25 mouse cellular contexts compared by ENCODE assay signal in genomic region chr17:30063849-30064248, GRCm38 (mm10). TPM values are rescaled to one million over a fixed set of nuclear protein-coding genes. Genes with fewer than 3 reads are reported as not detected.
DNase-seq lines count a peak whose midpoint lies in the region; ATAC-seq lines count a peak whose summit lies in the region.
"Had no signal": no experiment of that assay in that cellular context is flagged by ENCODE, and none has a peak within 500 bp of the region (broad histone marks: within the 10 kb centered on the region; RNA-seq: fewer than 3 reads in every experiment).

No protein-coding gene starts in this region.

- H3K27ac ChIP-seq in forebrain, embryonic 11.5 days (ENCODE audit: low read depth, low read length): peak overlapping the region; percentile 48; the same call in 1 of the 2 replicates
- H3K27ac ChIP-seq in forebrain, embryonic 16.5 days (ENCODE audit: low read length): no peak overlapping the region
- peak overlapping the region; percentile 32; the same call in 1 of the 2 replicates for H3K27ac ChIP-seq in liver, embryonic 11.5 days (ENCODE audit: low read depth, low read length)
- H3K27ac ChIP-seq in intestine, embryonic 15.5 days: no peak overlapping the region
- H3K27ac ChIP-seq: hindbrain, embryonic 10.5 days; liver, embryonic 14.5 days; lung, embryonic 15.5 days; macrophage; midbrain, embryonic 10.5 days; neural tube, embryonic 15.5 days had no signal

- H3K9me3 ChIP-seq in forebrain, embryonic 11.5 days (ENCODE audit: control insufficient read depth, low read length): no peaks in the 10 kb centered on the region
- no peaks in the 10 kb centered on the region for H3K9me3 ChIP-seq in forebrain, embryonic 16.5 days (ENCODE audit: control insufficient read depth, low read length)
- no peaks in the 10 kb centered on the region for H3K9me3 ChIP-seq in liver, embryonic 11.5 days (ENCODE audit: control insufficient read depth, low read length)
- H3K9me3 ChIP-seq in intestine, embryonic 15.5 days: no peaks in the 10 kb centered on the region
- H3K9me3 ChIP-seq: heart, embryonic 12.5 days; hindbrain, embryonic 10.5 days; lung, embryonic 15.5 days; midbrain, embryonic 10.5 days; neural tube, embryonic 15.5 days had no signal

- no peaks in the 10 kb centered on the region for H3K36me3 ChIP-seq in forebrain, embryonic 11.5 days (ENCODE audit: control insufficient read depth, insufficient read depth, low read length)
- H3K36me3 ChIP-seq in forebrain, embryonic 16.5 days (ENCODE audit: control insufficient read depth, insufficient read depth): no peaks in the 10 kb centered on the region
- no peaks in the 10 kb centered on the region for H3K36me3 ChIP-seq in liver, embryonic 11.5 days (ENCODE audit: control insufficient read depth, insufficient read depth, low read length)
- H3K36me3 ChIP-seq in intestine, embryonic 15.5 days: no peaks in the 10 kb centered on the region
- H3K36me3 ChIP-seq: lung, embryonic 15.5 days; neural tube, embryonic 15.5 days had no signal

- H3K4me1 ChIP-seq in forebrain, embryonic 11.5 days (replicated peaks; ENCODE audit: control insufficient read depth, insufficient read depth, low read length): peaks cover 9% of the 10 kb centered on the region; the same call in 1 of the 2 replicates
- peaks cover 15% of the 10 kb centered on the region for H3K4me1 ChIP-seq in forebrain, embryonic 16.5 days (replicated peaks; ENCODE audit: control insufficient read depth, insufficient read depth, low read length)
- H3K4me1 ChIP-seq in liver, embryonic 11.5 days (replicated peaks; ENCODE audit: control insufficient read depth, insufficient read depth, low read length): peaks cover 12% of the 10 kb centered on the region
- peaks cover 17% of the 10 kb centered on the region for H3K4me1 ChIP-seq in intestine, embryonic 15.5 days (replicated peaks)

- no peak overlapping the region for H3K9ac ChIP-seq in forebrain, embryonic 11.5 days (ENCODE audit: low read length)
- H3K9ac ChIP-seq in forebrain, embryonic 16.5 days (replicated peaks; ENCODE audit: low read depth, low read length): no peak overlapping the region
- no peak overlapping the region for H3K9ac ChIP-seq in liver, embryonic 11.5 days (ENCODE audit: low read depth, low read length)
- H3K9ac ChIP-seq in intestine, embryonic 15.5 days: no peak overlapping the region
- H3K9ac ChIP-seq: heart, embryonic 12.5 days; liver, embryonic 14.5 days; lung, embryonic 15.5 days; neural tube, embryonic 15.5 days had no signal

- no peak for DNase-seq in forebrain, embryonic 11.5 days (ENCODE audit: low spot score)
- DNase-seq in liver, embryonic 11.5 days (ENCODE audit: low spot score): no peak
- no peak for DNase-seq in liver
- no peak for DNase-seq in lung, postnatal 10 days
- DNase-seq in ovary, postnatal 10 days (ENCODE audit: low spot score): no peak
- DNase-seq: adrenal gland, postnatal 25 days; cerebellum, adult 11 months; cerebellum, adult 9-11 months; gastrocnemius, postnatal 25 days; heart, adult 18-20 months; heart, postnatal 10 days; kidney, postnatal 25 days; thymus, postnatal 25 days had no signal

- H3K27me3 ChIP-seq in forebrain, embryonic 11.5 days (ENCODE audit: control insufficient read depth, insufficient read depth, low read length): no peaks in the 10 kb centered on the region
- H3K27me3 ChIP-seq in forebrain, embryonic 16.5 days (replicated peaks; ENCODE audit: control insufficient read depth, insufficient read depth, low read length): no peaks in the 10 kb centered on the region
- no peaks in the 10 kb centered on the region for H3K27me3 ChIP-seq in liver, embryonic 11.5 days (replicated peaks; ENCODE audit: control insufficient read depth, insufficient read depth, low read length)
- no peaks in the 10 kb centered on the region for H3K27me3 ChIP-seq in intestine, embryonic 15.5 days (replicated peaks)
- H3K27me3 ChIP-seq: heart, embryonic 12.5 days; lung, embryonic 15.5 days; neural tube, embryonic 15.5 days had no signal

- ATAC-seq in forebrain, embryonic 11.5 days (replicated peaks; ENCODE audit: low FRiP score): no peak
- ATAC-seq in forebrain, embryonic 16.5 days: no peak
- ATAC-seq in liver, embryonic 11.5 days (replicated peaks; ENCODE audit: low FRiP score): no peak
- ATAC-seq in intestine, embryonic 15.5 days: peak; percentile 77
- ATAC-seq in megakaryocyte-erythroid progenitor cell, adult 5-6 weeks (replicated peaks; ENCODE audit: low FRiP score, low TSS enrichment, poor library complexity, severe bottlenecking): 0 out of 2 replicates have a peak, but pooled peaks have one; percentile 41
- ATAC-seq: CD4-positive, CD25-positive, alpha-beta regulatory T cell, adult 4 months had no signal

- H3K4me3 ChIP-seq in forebrain, embryonic 11.5 days (ENCODE audit: low read depth, low read length): no peak overlapping the region
- no peak overlapping the region for H3K4me3 ChIP-seq in forebrain, embryonic 16.5 days (replicated peaks; ENCODE audit: low read length)
- H3K4me3 ChIP-seq in liver, embryonic 11.5 days (ENCODE audit: low read depth, low read length): no peak overlapping the region
- H3K4me3 ChIP-seq in intestine, embryonic 15.5 days (replicated peaks): no peak overlapping the region
- H3K4me3 ChIP-seq: heart, embryonic 12.5 days; hindbrain, embryonic 10.5 days; left cerebral cortex, adult 2 months; lung, embryonic 15.5 days; midbrain, embryonic 10.5 days; neural tube, embryonic 15.5 days had no signal

- no peak overlapping the region for H3K4me2 ChIP-seq in forebrain, embryonic 11.5 days (ENCODE audit: low read depth, low read length, severe bottlenecking)
- H3K4me2 ChIP-seq in forebrain, embryonic 16.5 days (ENCODE audit: low read length): no peak overlapping the region
- H3K4me2 ChIP-seq in liver, embryonic 11.5 days: no peak overlapping the region
- no peak overlapping the region for H3K4me2 ChIP-seq in intestine, embryonic 15.5 days (replicated peaks)
- H3K4me2 ChIP-seq: heart, embryonic 12.5 days; lung, embryonic 15.5 days; neural tube, embryonic 15.5 days had no signal

- WGBS in forebrain, embryonic 11.5 days: 24% methylated on average over 3 of the region's 3 CpGs
- WGBS in forebrain, embryonic 16.5 days: 20% methylated on average over 3 of the region's 3 CpGs
- 46% methylated on average over 3 of the region's 3 CpGs for WGBS in liver, embryonic 11.5 days
- 29% methylated on average over 3 of the region's 3 CpGs for WGBS in intestine, embryonic 15.5 days

RNA-seq across cellular contexts. Expression of gene Zfand3, which starts 59.3 kb away (rescaled TPM):
- 55.8 and 68.6 TPM in 2 replicates for polyA plus RNA-seq in forebrain, embryonic 11.5 days (2014; fragmentation: Nextera tagmentation; extraction: Ambion mirVana)
- polyA plus RNA-seq in forebrain, embryonic 16.5 days (2015; fragmentation: Nextera tagmentation; extraction: Ambion mirVana): 57.0 and 58.4 TPM in 2 replicates
- 24.2 and 24.4 TPM in 2 replicates for polyA plus RNA-seq in liver, embryonic 11.5 days (2014; fragmentation: Nextera tagmentation; extraction: Ambion mirVana)
- 43.0 and 47.5 TPM in 2 replicates for polyA plus RNA-seq in intestine, embryonic 15.5 days (2015; fragmentation: Nextera tagmentation; extraction: Ambion mirVana)
- 9.5 and 41.5 TPM in 2 replicates for total RNA-seq in megakaryocyte-erythroid progenitor cell, adult 5-6 weeks (2014; fragmentation: Nextera tagmentation)
- 4.9 and 11.4 TPM in 2 replicates for total RNA-seq in megakaryocyte-erythroid progenitor cell, adult 5-6 weeks (2017)

Comparison
In these comparisons a context has a peak if more than half of its experiments do, and no peak if none do; other contexts are left out.
1. H3K27ac ChIP-seq: peak in forebrain, embryonic 11.5 days (single experiment) and liver, embryonic 11.5 days (single experiment); none in forebrain, embryonic 16.5 days (single experiment) and intestine, embryonic 15.5 days (single experiment).
2. ATAC-seq: peak in intestine, embryonic 15.5 days (single experiment) and megakaryocyte-erythroid progenitor cell, adult 5-6 weeks (single experiment); none in forebrain, embryonic 11.5 days (single experiment), forebrain, embryonic 16.5 days (single experiment) and liver, embryonic 11.5 days (single experiment).